Mouse (Mus musculus): Measurements from ENCODE around the gene Vmn1r19.
"Not testable (repeated sequence)": the region's sequence is repeated elsewhere in the genome, so short reads cannot be mapped to it uniquely, and the experiment has no call there.

The Vmn1r19 gene

GRCm38 (mm10) chr6:57403480-57403879 lies at the start of gene Vmn1r19:
Gene Vmn1r19, plus strand, starts transcription at chr6:57403780.
- DNase-seq, result not testable (repeated sequence)

- no peak for DNase-seq
Measured at GRCm38 (mm10) chr6:57356864-57357263, 46.7 kb upstream of the Vmn1r19 start.

GRCm38 (mm10) chr6:57363627-57364026 lies 40.0 kb upstream of the Vmn1r19 start, which contains the start of gene Vmn1r17:
Gene Vmn1r17, minus strand, starts transcription at chr6:57363727.
- no peak for DNase-seq

- not testable (repeated sequence) for DNase-seq
Measured at GRCm38 (mm10) chr6:57365866-57366265, 37.7 kb upstream of the Vmn1r19 start.

GRCm38 (mm10) chr6:57367496-57367895 lies 36.1 kb upstream of the Vmn1r19 start:
- no peak for DNase-seq

- DNase-seq, result no peak
Measured at GRCm38 (mm10) chr6:57395683-57396082, 7.9 kb upstream of the Vmn1r19 start, which contains the start of gene Vmn1r18. Gene Vmn1r18, minus strand, starts transcription at chr6:57395783.

- no peak for DNase-seq
Measured at GRCm38 (mm10) chr6:57428630-57429029, 25.1 kb downstream of the Vmn1r19 start, which contains the start of gene Vmn1r20. Gene Vmn1r20, plus strand, starts transcription at chr6:57428930.

GRCm38 (mm10) chr6:57431196-57431595 lies 27.6 kb downstream of the Vmn1r19 start:
- DNase-seq, result no peak

Data from cerebellum, adult 9-11 months (tissue).